Mouse (Mus musculus) C2C12 (cell line): Measurements from ENCODE around the gene Mepce.

Experiments
- CTCF ChIP-seq: IDR thresholded peaks from one replicate; pipeline ENCODE4 v1.5.1; 2011; ENCODE audit not compliant: control insufficient read depth, insufficient read depth, insufficient read length
- MAX ChIP-seq: IDR thresholded peaks from one replicate; pipeline ENCODE4 v1.6.1; 2011; ENCODE audit warnings: mild to moderate bottlenecking, control low read depth
- MYOD1 ChIP-seq: IDR thresholded peaks from one replicate; pipeline ENCODE4 v1.6.1; 2011; ENCODE audit warnings: low read depth; ENCODE audit not compliant: control insufficient read depth, insufficient read length
- MYOG ChIP-seq: IDR thresholded peaks from one replicate; pipeline ENCODE4 v1.6.1; 2011; ENCODE audit not compliant: control insufficient read depth, insufficient read length; ENCODE audit errors: extremely low read depth
- USF1 ChIP-seq: IDR thresholded peaks from one replicate; pipeline ENCODE4 v1.6.1; 2011; ENCODE audit warnings: low read depth, mild to moderate bottlenecking, control low read depth, moderate library complexity

DNA sequence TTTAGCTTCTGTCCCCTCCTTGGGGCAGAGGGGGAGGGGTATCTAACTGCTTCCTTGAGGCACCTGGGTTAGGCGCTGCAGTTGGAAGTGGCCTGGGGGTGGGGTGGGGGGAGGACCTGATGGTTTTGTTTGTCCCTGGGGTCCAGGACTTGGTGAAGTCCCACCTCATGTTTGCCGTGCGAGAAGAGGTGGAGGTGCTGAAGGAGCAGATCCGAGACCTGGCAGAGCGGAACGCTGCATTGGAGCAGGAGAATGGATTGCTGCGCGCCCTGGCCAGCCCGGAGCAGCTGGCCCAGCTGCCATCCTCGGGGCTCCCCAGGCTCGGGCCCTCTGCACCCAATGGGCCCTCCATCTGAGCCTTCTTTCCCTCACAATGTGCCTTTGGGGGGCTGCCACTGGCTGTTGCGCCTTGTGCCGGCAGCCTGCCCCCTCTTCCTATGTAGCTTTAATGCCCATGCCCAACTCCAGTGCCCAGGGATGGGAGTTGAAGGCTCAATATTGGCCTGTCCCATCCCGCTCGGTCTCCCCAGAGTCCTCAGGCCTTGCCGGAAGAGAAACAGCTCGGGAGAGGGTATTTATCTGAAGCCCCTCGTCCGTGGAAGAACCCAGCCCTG lies 28.4 kb downstream of the Mepce start:
- TF ChIP-seq CTCF = no peak
- TF ChIP-seq MAX = no peak
- TF ChIP-seq MYOG = no peak
- TF ChIP-seq MYOD1 = no peak
- TF ChIP-seq USF1 = no peak
